Mouse (Mus musculus) splenic B cell, adult 2 months (primary cell): ENCODE measurements around the gene Krtap13-1.
"Not testable (repeated sequence)": the region's sequence is repeated elsewhere in the genome, so short reads cannot be mapped to it uniquely, and the experiment has no call there.

ENCODE experiments used
- DNase-seq: peaks from one replicate; pipeline ENCODE4 v3.0.0-alpha.2; 2011; ENCODE audit warnings: low read depth, low spot score
- H3K27me3 ChIP-seq: 2 replicates; pipeline ENCODE4 v1.6.1; 2012; ENCODE audit warnings: mild to moderate bottlenecking, low read length, moderate library complexity, mixed read lengths; ENCODE audit not compliant: control insufficient read depth, poor library complexity, insufficient read depth, severe bottlenecking
- H3K36me3 ChIP-seq: 2 replicates; pipeline ENCODE4 v1.6.1; 2012; ENCODE audit warnings: mild to moderate bottlenecking, low read length, moderate library complexity, mixed read lengths; ENCODE audit not compliant: control insufficient read depth, poor library complexity, insufficient read depth, severe bottlenecking

Krtap13-1 gene

GRCm38 (mm10) chr16:88728812-88729275 is at the start of gene Krtap13-1:
Krtap13-1 (plus strand) TSS chr16:88728862.
- no peaks in the 10 kb centered on the region for H3K36me3 ChIP-seq
- H3K27me3 ChIP-seq = no peaks in the 10 kb centered on the region
- DNase-seq = no peak

- DNase-seq = no peak
- no peaks in the 10 kb centered on the region for H3K27me3 ChIP-seq
- no peaks in the 10 kb centered on the region for H3K36me3 ChIP-seq
These were observed 49.6 kb upstream of the Krtap13-1 start for GRCm38 (mm10) chr16:88679099-88679498.

- no peaks in the 10 kb centered on the region for H3K36me3 ChIP-seq
- H3K27me3 ChIP-seq = no peaks in the 10 kb centered on the region
- no peak for DNase-seq
These were observed 47.4 kb upstream of the Krtap13-1 start for GRCm38 (mm10) chr16:88681282-88681681.

DNA sequence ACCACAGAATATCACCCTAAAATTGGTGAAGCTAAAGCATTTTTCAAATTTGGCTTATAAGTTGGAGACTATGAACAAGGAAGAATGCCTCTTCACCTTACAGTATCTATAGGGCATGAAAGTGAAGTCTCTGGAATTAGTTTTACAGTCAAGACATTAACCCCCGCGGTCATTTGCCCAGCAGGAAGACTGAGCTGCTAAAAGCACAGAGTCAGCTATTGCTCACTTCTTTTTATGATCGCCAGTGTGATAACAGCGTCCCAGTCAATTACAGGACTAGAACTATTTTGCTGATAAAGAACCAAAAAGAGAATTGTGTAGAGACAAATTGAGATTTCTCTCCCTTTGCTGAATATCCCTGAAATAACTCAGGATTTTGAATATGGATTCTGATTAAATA is 32.4 kb upstream of the Krtap13-1 start:
- no peaks in the 10 kb centered on the region for H3K27me3 ChIP-seq
- H3K36me3 ChIP-seq = no peaks in the 10 kb centered on the region
- DNase-seq = no peak

GRCm38 (mm10) chr16:88701072-88701864 is 27.4 kb upstream of the Krtap13-1 start:
- Histone ChIP-seq H3K27me3 (no peaks in the 10 kb centered on the region), H3K36me3 (no peaks in the 10 kb centered on the region)
- peak; percentile 48 for DNase-seq

DNA sequence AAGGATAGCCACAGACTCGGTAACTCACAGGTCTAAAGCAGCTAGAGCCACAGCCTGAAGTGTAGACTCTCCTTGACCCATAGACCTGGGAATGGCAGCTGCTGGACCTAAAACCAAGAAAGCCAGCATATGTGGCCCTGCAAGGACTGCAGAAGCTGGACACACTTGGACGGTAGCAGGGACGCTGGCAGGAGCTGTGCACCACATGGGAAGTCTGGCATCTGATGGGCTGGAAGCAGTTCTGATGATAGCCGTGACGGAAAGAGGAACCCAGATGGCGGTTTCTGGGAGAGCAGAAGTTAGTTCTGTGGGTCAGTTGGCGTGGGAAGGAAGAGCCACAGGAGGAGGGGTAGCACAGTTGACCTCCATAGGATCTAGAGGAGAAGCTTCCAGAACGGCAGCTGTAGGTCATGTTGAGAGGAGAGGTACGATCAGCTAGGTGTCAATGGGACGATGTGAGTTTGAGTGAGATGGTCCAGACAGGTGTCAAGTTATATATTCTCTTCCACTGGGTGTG is 21.1 kb upstream of the Krtap13-1 start, which contains the start of gene 2310061N02Rik:
TSS of gene 2310061N02Rik (minus strand) at position 467 of the 517 bp plus-strand sequence.
- DNase-seq = no peak
- Histone ChIP-seq H3K27me3 (no peaks in the 10 kb centered on the region), H3K36me3 (no peaks in the 10 kb centered on the region)

DNA sequence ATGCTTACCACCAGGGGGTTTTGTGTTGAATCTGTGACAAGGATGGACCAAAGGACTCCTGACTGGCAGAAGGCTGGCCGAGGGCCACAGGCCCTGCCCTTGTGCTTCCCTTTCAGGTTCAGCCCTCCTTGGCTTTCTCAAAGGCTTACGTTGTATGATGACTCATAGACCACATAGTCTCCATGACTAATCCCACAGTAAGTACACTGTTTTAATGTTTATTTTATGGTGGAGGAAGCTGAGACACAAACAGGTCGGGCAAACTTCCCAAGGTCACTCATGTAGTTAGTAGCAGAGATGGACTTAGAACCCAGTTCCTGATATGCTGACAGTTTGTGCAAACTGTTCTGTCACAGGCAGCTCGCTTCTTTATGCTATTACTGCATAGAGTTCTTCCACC is 17.9 kb upstream of the Krtap13-1 start:
- Histone ChIP-seq H3K27me3 (no peaks in the 10 kb centered on the region), H3K36me3 (no peaks in the 10 kb centered on the region)
- no peak for DNase-seq

GRCm38 (mm10) chr16:88711245-88711644 is 17.4 kb upstream of the Krtap13-1 start:
- DNase-seq = no peak
- H3K36me3 ChIP-seq = no peaks in the 10 kb centered on the region
- H3K27me3 ChIP-seq = no peaks in the 10 kb centered on the region

DNA sequence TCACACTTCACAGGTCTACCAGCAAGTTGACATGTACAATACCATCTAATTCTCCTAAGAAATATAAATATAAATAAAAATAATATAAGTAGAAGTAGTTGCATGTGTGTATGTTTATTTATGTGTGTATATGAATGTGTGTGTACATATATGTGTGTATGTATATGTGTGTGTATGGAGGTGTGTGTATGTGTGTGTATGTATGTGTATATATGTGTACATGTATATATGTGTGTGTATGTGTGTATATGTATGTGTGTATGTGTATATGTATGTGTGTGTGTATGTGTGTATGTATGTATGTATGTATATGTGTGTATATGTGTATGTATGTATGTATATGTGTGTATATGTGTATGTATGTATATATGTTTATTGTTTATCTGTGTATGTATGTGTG is 12.1 kb upstream of the Krtap13-1 start:
- no peak for DNase-seq
- no peaks in the 10 kb centered on the region for H3K36me3 ChIP-seq
- no peaks in the 10 kb centered on the region for H3K27me3 ChIP-seq

DNA sequence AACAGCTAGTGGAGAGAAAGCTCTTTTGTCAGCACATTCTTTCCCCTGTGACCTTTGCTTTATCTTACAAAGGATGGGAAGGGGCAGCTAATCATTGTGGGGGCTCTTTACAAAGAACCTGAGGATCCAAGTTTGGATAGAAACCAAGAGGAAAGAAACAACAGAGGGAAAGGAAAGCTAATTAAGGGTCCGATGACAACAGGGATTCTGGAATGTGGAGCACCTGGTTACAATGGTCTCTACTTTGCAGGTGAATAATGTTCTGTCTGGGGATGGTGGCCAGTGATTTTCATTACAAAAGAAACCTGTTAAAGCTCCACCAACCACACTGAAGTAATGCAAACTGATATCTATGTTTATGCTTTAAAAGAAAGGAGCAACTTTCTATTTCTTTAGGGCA is 8.6 kb upstream of the Krtap13-1 start:
- H3K27me3 ChIP-seq = no peaks in the 10 kb centered on the region
- DNase-seq = no peak
- no peaks in the 10 kb centered on the region for H3K36me3 ChIP-seq

DNA sequence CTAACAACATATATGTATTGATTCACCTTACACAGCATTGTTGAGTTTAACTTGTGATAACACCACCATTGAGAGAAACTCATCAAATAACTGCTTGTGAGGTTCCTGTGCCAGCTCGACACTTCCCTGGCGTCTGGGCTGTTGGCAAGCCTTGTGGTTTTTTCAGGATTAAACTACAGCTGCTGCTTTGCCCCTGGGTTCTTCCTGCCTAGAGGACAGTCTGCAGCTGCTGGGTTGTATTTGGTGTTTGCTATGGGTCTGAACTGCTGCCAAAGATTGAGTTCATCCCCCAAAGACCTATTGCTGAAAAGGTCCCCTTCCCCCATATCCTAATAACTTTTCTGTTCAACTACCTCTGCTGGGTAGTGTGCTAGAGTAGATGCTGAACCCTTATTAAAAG is 6.7 kb downstream of the Krtap13-1 start:
- Histone ChIP-seq H3K36me3 (no peaks in the 10 kb centered on the region), H3K27me3 (no peaks in the 10 kb centered on the region)
- DNase-seq = no peak

GRCm38 (mm10) chr16:88744750-88745340 is 16.2 kb downstream of the Krtap13-1 start:
- Histone ChIP-seq H3K27me3 (no peaks in the 10 kb centered on the region), H3K36me3 (no peaks in the 10 kb centered on the region)
- DNase-seq = no peak

DNA sequence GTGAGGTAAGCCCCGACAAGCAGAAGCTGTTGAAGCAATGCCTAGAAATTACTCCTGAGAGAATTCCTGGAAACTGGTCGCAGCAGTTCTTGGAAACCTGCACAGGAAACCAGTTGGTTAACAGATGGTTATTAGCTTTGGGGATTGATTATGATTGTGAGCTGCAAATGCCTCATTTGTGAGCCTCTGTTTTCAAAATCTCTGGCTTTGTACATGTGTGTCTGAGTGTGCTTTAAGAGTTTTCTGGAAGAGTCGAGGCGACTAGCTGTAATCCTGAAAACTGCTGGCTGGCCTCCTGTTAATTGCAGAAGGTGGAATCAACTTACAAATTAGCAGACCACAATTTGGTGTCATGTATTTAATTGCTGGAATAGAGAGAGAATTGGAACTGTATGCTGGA is 19.3 kb downstream of the Krtap13-1 start:
- no peaks in the 10 kb centered on the region for H3K27me3 ChIP-seq
- H3K36me3 ChIP-seq = no peaks in the 10 kb centered on the region
- no peak for DNase-seq

DNA sequence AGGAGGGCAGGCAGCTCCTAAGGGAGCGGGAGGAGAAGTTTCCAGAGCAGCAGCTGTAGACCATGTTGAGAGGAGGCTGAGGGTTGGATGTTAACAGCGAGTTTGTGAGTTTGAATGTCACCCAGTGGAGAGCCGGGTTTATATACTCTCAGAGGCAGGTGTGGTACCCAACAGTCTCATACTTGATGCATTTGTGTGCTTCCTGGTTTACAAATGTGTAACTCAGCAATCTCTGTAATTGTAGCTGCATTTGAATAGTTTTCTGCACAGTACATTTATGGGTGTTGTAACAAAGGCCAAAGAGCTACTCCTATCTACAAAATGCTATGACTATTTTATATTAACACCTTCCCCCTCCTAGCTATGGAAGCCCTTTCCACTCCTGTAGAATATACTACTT is 22.9 kb downstream of the Krtap13-1 start, which contains the start of gene Krtap13:
TSS of gene Krtap13 (minus strand) at position 101 of the 400 bp plus-strand sequence.
- H3K27me3 ChIP-seq, DNase-seq, H3K36me3 ChIP-seq: not testable (repeated sequence)

GRCm38 (mm10) chr16:88758547-88758946 is 29.9 kb downstream of the Krtap13-1 start, which contains the start of gene 2310034C09Rik:
2310034C09Rik (plus strand) TSS chr16:88758847.
- H3K36me3 ChIP-seq, DNase-seq, H3K27me3 ChIP-seq: not testable (repeated sequence)
